Mouse (Mus musculus) ES-Bruce4 (cell line): ENCODE measurements around the gene Hist1h2bn. TPM values are rescaled to one million over a fixed set of nuclear protein-coding genes. Genes with fewer than 3 reads are reported as not detected.
"Not testable (repeated sequence)": the region's sequence is repeated elsewhere in the genome, so short reads cannot be mapped to it uniquely, and the experiment has no call there.

Experiments used
- H3K27ac ChIP-seq: 2 replicates; pipeline ENCODE4 v1.5.1; 2012; ENCODE audit warnings: low read length, inconsistent platforms; ENCODE audit not compliant: insufficient read depth
- H3K27me3 ChIP-seq: 2 replicates; pipeline ENCODE4 v1.6.1; 2012; ENCODE audit warnings: mild to moderate bottlenecking, low read length, inconsistent platforms; ENCODE audit not compliant: control insufficient read depth, poor library complexity, insufficient read depth, severe bottlenecking
- H3K36me3 ChIP-seq: 2 replicates; pipeline ENCODE4 v1.6.1; 2012; ENCODE audit warnings: inconsistent platforms, mild to moderate bottlenecking, low read length, moderate library complexity; ENCODE audit not compliant: control insufficient read depth, poor library complexity, insufficient read depth, severe bottlenecking
- H3K4me1 ChIP-seq: one replicate; pipeline ENCODE4 v1.8.1; 2011; ENCODE audit warnings: low read length; ENCODE audit not compliant: control insufficient read depth, insufficient read depth
- H3K4me3 ChIP-seq: 2 replicates; pipeline ENCODE4 v1.5.1; 2011; ENCODE audit warnings: low read depth, mild to moderate bottlenecking, low read length
- H3K9ac ChIP-seq: 2 replicates; pipeline ENCODE4 v1.6.1; 2012; ENCODE audit warnings: low read depth, mild to moderate bottlenecking, inconsistent platforms; ENCODE audit not compliant: poor library complexity, severe bottlenecking
- H3K9me3 ChIP-seq: replicated peaks from 2 replicates; pipeline ENCODE4 v1.6.1; 2012; ENCODE audit warnings: mild to moderate bottlenecking, low read length, inconsistent platforms; ENCODE audit not compliant: control insufficient read depth, poor library complexity, insufficient read depth, severe bottlenecking
- CTCF ChIP-seq: IDR thresholded peaks from one replicate; pipeline ENCODE4 v1.8.1; 2011; ENCODE audit warnings: low read depth, low read length
- EP300 ChIP-seq: IDR thresholded peaks from 2 replicates; pipeline ENCODE4 v1.6.1; 2011; ENCODE audit warnings: low read depth, low read length; ENCODE audit not compliant: insufficient read depth
- POLR2A ChIP-seq: IDR thresholded peaks from one replicate; pipeline ENCODE4 v1.8.1; 2011; ENCODE audit warnings: low read length; ENCODE audit not compliant: insufficient read depth
- polyA plus RNA-seq: library from polyadenylated mRNA; stranded (reverse); fragments of >200 nt; gene quantifications from 2 replicates; pipeline ENCODE4 v1.2.4, GENCODE M21; 2011; ENCODE audit warnings: low read depth; ENCODE audit not compliant: missing spikeins, insufficient read depth, insufficient read length

Gene Hist1h2bn
- polyA plus RNA-seq, 1 experiment = 20.7 TPM

GRCm38 (mm10) chr13:21753051-21753523 is 836 bp upstream of the Hist1h2bn start:
- Histone ChIP-seq H3K9me3 (no peaks in the 10 kb centered on the region), H3K4me1 (no peaks in the 10 kb centered on the region), H3K27ac (peak overlapping the region; percentile 84), H3K36me3 (peaks cover 5% of the 10 kb centered on the region), H3K27me3 (no peaks in the 10 kb centered on the region), H3K4me3 (peak overlapping the region; percentile 74), H3K9ac (peak overlapping the region; percentile 73)
- TF ChIP-seq POLR2A (no peak), CTCF (no peak), EP300 (no peak)

GRCm38 (mm10) chr13:21754294-21755001 is 525 bp downstream of the Hist1h2bn start:
- H3K4me1 ChIP-seq, H3K9me3 ChIP-seq, H3K27me3 ChIP-seq, H3K36me3 ChIP-seq: not testable (repeated sequence)
- H3K27ac ChIP-seq = peak overlapping the region; percentile 80
- peak overlapping the region; percentile 90 for H3K9ac ChIP-seq
- peak overlapping the region; percentile 60 for H3K4me3 ChIP-seq

GRCm38 (mm10) chr13:21755707-21756106 is 1.8 kb downstream of the Hist1h2bn start:
- no peak overlapping the region for H3K9ac ChIP-seq
- no peak overlapping the region for H3K27ac ChIP-seq
- no peaks in the 10 kb centered on the region for H3K9me3 ChIP-seq
- H3K36me3 ChIP-seq = no peaks in the 10 kb centered on the region
- H3K27me3 ChIP-seq = no peaks in the 10 kb centered on the region
- H3K4me3 ChIP-seq = no peak overlapping the region
- H3K4me1 ChIP-seq = no peaks in the 10 kb centered on the region
- TF ChIP-seq EP300 (no peak), CTCF (no peak), POLR2A (no peak)

- H3K27me3 ChIP-seq = no peaks in the 10 kb centered on the region
- TF ChIP-seq CTCF (no peak), POLR2A (peak; percentile 99)
- no peaks in the 10 kb centered on the region for H3K36me3 ChIP-seq
Measured at GRCm38 (mm10) chr13:21778814-21779766, 25.2 kb downstream of the Hist1h2bn start.

GRCm38 (mm10) chr13:21779767-21780731 is 26.1 kb downstream of the Hist1h2bn start, which contains the start of gene Hist1h1b:
Hist1h1b (minus strand) TSS chr13:21780625.
- Histone ChIP-seq H3K4me1 (peaks cover 2% of the 10 kb centered on the region), H3K27me3 (no peaks in the 10 kb centered on the region), H3K9me3 (no peaks in the 10 kb centered on the region), H3K27ac (peak within 1 kb of the TSS; percentile 93), H3K4me3 (peak within 1 kb of the TSS; percentile 78), H3K36me3 (no peaks in the 10 kb centered on the region), H3K9ac (peak within 1 kb of the TSS; percentile 88)
- TF ChIP-seq CTCF = no peak
- peak; percentile 92 for TF ChIP-seq POLR2A
- no peak for TF ChIP-seq EP300

More at GRCm38 (mm10) chr13:21778814-21779766, 25.2 kb downstream of the Hist1h2bn start:
- Histone ChIP-seq H3K4me3 (peak overlapping the region; percentile 94), H3K27ac (peak overlapping the region; percentile 93), H3K9ac (peak overlapping the region; percentile 88), H3K9me3 (no peaks in the 10 kb centered on the region), H3K4me1 (no peaks in the 10 kb centered on the region)
